Mouse (Mus musculus): ENCODE results near the gene Thap2. TPM values are rescaled to one million over a fixed set of nuclear protein-coding genes. Genes with fewer than 3 reads are reported as not detected.
A peak's percentile ranks its signal among the peaks of the same experiment; 100 is the strongest.

Gene Thap2
- polyA plus RNA-seq, 2 experiments = 3.3 to 3.6 TPM

- peak; percentile 99 for ATAC-seq (ENCODE audit: insufficient read depth)
- peak within 1 kb of the TSS; percentile 98 for H3K4me2 ChIP-seq (ENCODE audit: low read depth)
- H3K36me3 ChIP-seq (replicated peaks; ENCODE audit: control insufficient read depth, insufficient read depth, low read depth) = no peaks in the 10 kb centered on the region
- H3K27me3 ChIP-seq (ENCODE audit: control insufficient read depth, insufficient read depth, low read length) = no peaks in the 10 kb centered on the region
- H3K4me3 ChIP-seq (ENCODE audit: insufficient read depth in 1 of 2, low read depth in 2 of 2, low read length in 2 of 2) = peak within 1 kb of the TSS; percentile 69 to 72
- peak within 1 kb of the TSS; percentile 87 for H3K9ac ChIP-seq (replicated peaks)
- no peaks in the 10 kb centered on the region for H3K9me3 ChIP-seq (ENCODE audit: control insufficient read depth, low read length)
- peak; percentile 92 to 96 (median 93) for DNase-seq (ENCODE audit: low read depth in 3 of 3, low spot score in 3 of 3)
- 0 out of 2 replicates have a peak, but pooled peaks have one; percentile 23 for TF ChIP-seq CTCF (IDR thresholded peaks at IDR 0.05; ENCODE audit: low read depth)
- TF ChIP-seq EP300 (IDR thresholded peaks at IDR 0.05; ENCODE audit: low read depth) = no peak
- H3K27ac ChIP-seq = peak within 1 kb of the TSS; percentile 98
- under 1% methylated on average over 56 of the region's 58 CpGs for WGBS (ENCODE audit: insufficient replicate concordance)
- peaks cover 10 to 12% of the 10 kb centered on the region in 2 experiments for H3K4me1 ChIP-seq (replicated peaks; ENCODE audit: control insufficient read depth in 2 of 2, insufficient read depth in 2 of 2, low read length in 1 of 2)
Measured at GRCm38 (mm10) chr10:115361840-115362622, 22.2 kb downstream of the Thap2 start, which contains the start of gene Tmem19. TSS of gene Tmem19 (minus strand) at chr10:115362501.

GRCm38 (mm10) chr10:115359066-115359465 lies 25.2 kb downstream of the Thap2 start:
- no peaks in the 10 kb centered on the region for H3K36me3 ChIP-seq (replicated peaks; ENCODE audit: control insufficient read depth, insufficient read depth, low read depth)
- no peaks in the 10 kb centered on the region for H3K9me3 ChIP-seq (ENCODE audit: control insufficient read depth, low read length)
- WGBS (ENCODE audit: insufficient replicate concordance) = 73% methylated on average over 7 of the region's 7 CpGs
- DNase-seq (ENCODE audit: low read depth in 3 of 3, low spot score in 3 of 3) (no peak), ATAC-seq (ENCODE audit: insufficient read depth) (no peak)
- H3K4me2 ChIP-seq (ENCODE audit: low read depth) = no peak overlapping the region
- H3K4me3 ChIP-seq (ENCODE audit: insufficient read depth in 1 of 2, low read depth in 2 of 2, low read length in 2 of 2) = no peak overlapping the region
- no peak for TF ChIP-seq CTCF (IDR thresholded peaks at IDR 0.05; ENCODE audit: low read depth)
- no peak for TF ChIP-seq EP300 (IDR thresholded peaks at IDR 0.05; ENCODE audit: low read depth)
- H3K27me3 ChIP-seq (ENCODE audit: control insufficient read depth, insufficient read depth, low read length) = no peaks in the 10 kb centered on the region
- H3K4me1 ChIP-seq (replicated peaks; ENCODE audit: control insufficient read depth in 2 of 2, insufficient read depth in 2 of 2, low read length in 1 of 2) = peaks cover 10 to 12% of the 10 kb centered on the region in 2 experiments
- no peak overlapping the region for H3K27ac ChIP-seq
- H3K9ac ChIP-seq (replicated peaks) = no peak overlapping the region

DNA sequence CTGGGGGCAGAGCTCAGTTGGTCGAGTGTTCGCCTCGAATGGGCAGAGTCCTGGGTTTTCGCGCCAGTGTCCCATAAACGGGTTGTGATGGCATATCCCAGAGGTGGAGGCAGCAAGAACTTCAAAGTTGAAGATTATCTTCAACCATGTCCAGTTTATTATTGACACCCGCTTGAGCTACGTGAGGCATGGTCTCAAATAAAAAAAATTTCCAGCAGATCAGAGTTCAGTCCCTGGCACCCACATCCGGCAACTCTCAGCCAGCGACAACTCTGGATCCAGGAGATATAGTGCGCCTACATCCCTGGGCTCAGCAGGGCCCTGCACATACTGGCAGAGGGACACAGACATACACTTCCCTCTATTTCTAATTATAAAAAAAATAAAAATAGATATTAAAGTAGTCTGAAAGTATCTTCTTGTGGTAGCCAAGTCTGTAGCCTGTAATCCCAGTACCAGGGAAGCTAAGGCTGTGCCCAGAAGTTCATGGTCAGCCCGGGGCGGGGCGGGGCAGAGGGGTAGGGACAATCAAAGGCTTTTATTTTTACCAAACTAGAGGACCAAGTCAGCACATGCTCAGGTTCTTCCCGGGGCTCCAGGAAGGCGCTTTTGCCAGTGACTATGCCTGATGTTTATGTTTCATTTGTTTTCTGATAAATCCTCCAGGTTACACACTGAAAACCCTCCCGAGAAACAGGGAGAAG lies 25.9 kb downstream of the Thap2 start:
- Histone ChIP-seq H3K27ac (no peak overlapping the region), H3K27me3 (ENCODE audit: control insufficient read depth, insufficient read depth, low read length) (no peaks in the 10 kb centered on the region), H3K9me3 (ENCODE audit: control insufficient read depth, low read length) (no peaks in the 10 kb centered on the region), H3K9ac (replicated peaks) (no peak overlapping the region), H3K36me3 (replicated peaks; ENCODE audit: control insufficient read depth, insufficient read depth, low read depth) (no peaks in the 10 kb centered on the region), H3K4me2 (ENCODE audit: low read depth) (no peak overlapping the region), H3K4me1 (replicated peaks; ENCODE audit: control insufficient read depth in 2 of 2, insufficient read depth in 2 of 2, low read length in 1 of 2) (peaks cover 9 to 12% of the 10 kb centered on the region in 2 experiments), H3K4me3 (ENCODE audit: insufficient read depth in 1 of 2, low read depth in 2 of 2, low read length in 2 of 2) (no peak overlapping the region)
- DNase-seq (ENCODE audit: low read depth in 3 of 3, low spot score in 3 of 3) (no peak), ATAC-seq (ENCODE audit: insufficient read depth) (no peak)
- TF ChIP-seq CTCF (IDR thresholded peaks at IDR 0.05; ENCODE audit: low read depth) (no peak), EP300 (IDR thresholded peaks at IDR 0.05; ENCODE audit: low read depth) (no peak)
- WGBS (ENCODE audit: insufficient replicate concordance) = 80% methylated on average over 17 of the region's 17 CpGs

DNA sequence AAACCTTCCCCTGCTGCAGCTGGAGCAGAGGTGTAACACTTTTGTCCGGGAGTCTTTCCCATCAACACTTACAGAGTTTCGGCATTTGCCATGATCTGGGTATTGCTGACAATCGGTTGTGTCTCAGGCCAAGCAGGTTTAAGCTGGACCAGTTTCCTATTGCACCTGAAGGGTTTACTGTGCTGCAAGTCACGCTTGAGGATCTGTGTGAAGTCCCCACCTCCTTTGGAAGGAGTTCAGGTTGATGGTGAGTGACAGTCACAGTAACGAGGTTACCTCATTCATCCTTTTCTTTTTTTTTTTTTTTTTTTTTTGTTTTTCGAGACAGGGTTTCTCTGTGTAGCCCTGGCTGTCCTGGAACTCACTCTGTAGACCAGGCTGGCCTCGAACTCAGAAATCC lies 28.1 kb downstream of the Thap2 start:
- Histone ChIP-seq H3K9me3 (ENCODE audit: control insufficient read depth, low read length) (no peaks in the 10 kb centered on the region), H3K36me3 (replicated peaks; ENCODE audit: control insufficient read depth, insufficient read depth, low read depth) (no peaks in the 10 kb centered on the region), H3K4me2 (ENCODE audit: low read depth) (no peak overlapping the region), H3K27me3 (ENCODE audit: control insufficient read depth, insufficient read depth, low read length) (no peaks in the 10 kb centered on the region), H3K4me3 (ENCODE audit: insufficient read depth in 1 of 2, low read depth in 2 of 2, low read length in 2 of 2) (no peak overlapping the region), H3K4me1 (replicated peaks; ENCODE audit: control insufficient read depth in 2 of 2, insufficient read depth in 2 of 2, low read length in 1 of 2) (peaks cover 0 to 4% of the 10 kb centered on the region in 2 experiments; a peak in 2 of 4 replicates), H3K9ac (replicated peaks) (no peak overlapping the region), H3K27ac (no peak overlapping the region)
- no peak for ATAC-seq (ENCODE audit: insufficient read depth)
- no peak for DNase-seq (ENCODE audit: low read depth in 3 of 3, low spot score in 3 of 3)
- TF ChIP-seq EP300 (IDR thresholded peaks at IDR 0.05; ENCODE audit: low read depth) = no peak
- no peak for TF ChIP-seq CTCF (IDR thresholded peaks at IDR 0.05; ENCODE audit: low read depth)
- 75% methylated on average over 5 of the region's 7 CpGs for WGBS (ENCODE audit: insufficient replicate concordance)

GRCm38 (mm10) chr10:115355016-115355415 lies 29.2 kb downstream of the Thap2 start:
- Histone ChIP-seq H3K36me3 (replicated peaks; ENCODE audit: control insufficient read depth, insufficient read depth, low read depth) (no peaks in the 10 kb centered on the region), H3K9ac (replicated peaks) (no peak overlapping the region), H3K9me3 (ENCODE audit: control insufficient read depth, low read length) (no peaks in the 10 kb centered on the region), H3K4me2 (ENCODE audit: low read depth) (no peak overlapping the region), H3K4me1 (replicated peaks; ENCODE audit: control insufficient read depth in 2 of 2, insufficient read depth in 2 of 2, low read length in 1 of 2) (peaks cover 0 to 8% of the 10 kb centered on the region in 2 experiments; a peak in 2 of 4 replicates), H3K27ac (no peak overlapping the region), H3K4me3 (ENCODE audit: insufficient read depth in 1 of 2, low read depth in 2 of 2, low read length in 2 of 2) (no peak overlapping the region), H3K27me3 (ENCODE audit: control insufficient read depth, insufficient read depth, low read length) (no peaks in the 10 kb centered on the region)
- 77% methylated on average over 6 of the region's 6 CpGs for WGBS (ENCODE audit: insufficient replicate concordance)
- DNase-seq (ENCODE audit: low read depth in 3 of 3, low spot score in 3 of 3) = no peak
- ATAC-seq (ENCODE audit: insufficient read depth) = no peak
- TF ChIP-seq EP300 (IDR thresholded peaks at IDR 0.05; ENCODE audit: low read depth) (no peak), CTCF (IDR thresholded peaks at IDR 0.05; ENCODE audit: low read depth) (no peak)
